Mouse (Mus musculus): ENCODE results near the gene Gm21987. TPM values are rescaled to one million over a fixed set of nuclear protein-coding genes. Genes with fewer than 3 reads are reported as not detected.
"Not testable (repeated sequence)": the region's sequence is repeated elsewhere in the genome, so short reads cannot be mapped to it uniquely, and the experiment has no call there.

Gm21987 gene
- not detected for total RNA-seq (2021)
- long read RNA-seq, experiment 1, partial matches to known transcripts = 0 of 2 reads
- long read RNA-seq, experiment 1, other reads (novel, unspliced or antisense) = 2 of 2 reads
- long read RNA-seq, experiment 2 = 0 reads

GRCm38 (mm10) chr16:38346529-38347325 lies at the start of gene Gm21987, which contains the start of gene Cox17:
TSS of gene Gm21987 (plus strand) at chr16:38347040.
TSS of gene Cox17 (plus strand) at chr16:38346991.
- DNase-seq = peak; percentile 93

DNA sequence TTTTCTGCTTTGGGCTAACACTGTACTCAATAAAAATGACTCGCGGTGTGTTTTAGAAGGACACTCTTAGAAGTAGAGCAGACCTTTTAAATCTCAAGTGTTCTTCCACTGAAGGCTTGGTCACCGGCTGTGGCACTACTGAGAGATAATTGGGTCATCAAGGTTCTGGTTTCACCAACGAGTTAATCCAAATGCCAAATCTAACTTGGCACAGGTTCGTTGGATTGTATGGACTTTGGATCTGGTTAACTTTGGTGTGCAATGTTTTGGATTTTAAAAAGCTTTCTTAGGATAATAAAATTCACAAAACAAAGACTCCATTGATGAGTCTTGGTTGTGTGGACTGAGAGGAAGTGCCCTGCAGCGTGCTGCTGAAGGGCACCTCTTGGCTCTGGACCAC lies 48.4 kb upstream of the Gm21987 start:
- DNase-seq = no peak

- DNase-seq = no peak
Observed at GRCm38 (mm10) chr16:38302367-38302766, 44.5 kb upstream of the Gm21987 start.

DNA sequence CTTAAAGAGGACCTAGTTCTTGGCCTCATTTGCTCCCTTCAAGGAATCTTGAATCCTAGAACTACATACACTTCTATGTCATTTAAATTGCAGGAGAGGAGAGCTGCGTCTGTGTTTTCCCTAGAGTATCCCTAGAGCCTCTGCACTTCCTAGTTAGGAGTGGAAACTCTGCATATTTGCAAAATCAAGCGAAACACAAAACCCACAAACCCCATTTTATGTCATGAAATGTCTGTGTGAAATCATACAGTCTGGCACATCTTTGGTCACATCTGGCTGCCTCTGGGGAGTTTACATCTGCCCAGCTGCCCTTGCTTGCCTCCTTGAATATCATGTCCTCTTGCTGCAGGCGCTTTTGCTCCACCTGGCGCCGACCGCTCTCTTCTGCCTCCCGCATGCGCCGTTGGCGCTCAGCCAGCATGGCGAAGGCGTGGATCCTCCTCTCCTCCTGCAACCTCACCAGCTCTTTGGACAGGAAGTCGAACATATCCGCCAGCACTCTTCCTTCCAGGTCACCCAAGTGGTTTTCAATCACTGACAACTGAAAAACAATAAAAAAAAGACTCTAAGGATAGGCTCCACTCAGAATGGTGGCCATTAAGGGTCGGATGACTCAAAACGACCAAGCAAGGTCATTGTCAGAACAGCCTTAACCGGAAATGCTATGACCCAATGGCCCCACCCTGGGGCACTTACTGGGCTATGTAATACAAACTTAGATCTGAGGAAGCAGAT lies 42.2 kb upstream of the Gm21987 start:
- peak; percentile 12 for DNase-seq

GRCm38 (mm10) chr16:38306571-38307220 lies 40.1 kb upstream of the Gm21987 start:
- DNase-seq = no peak

DNA sequence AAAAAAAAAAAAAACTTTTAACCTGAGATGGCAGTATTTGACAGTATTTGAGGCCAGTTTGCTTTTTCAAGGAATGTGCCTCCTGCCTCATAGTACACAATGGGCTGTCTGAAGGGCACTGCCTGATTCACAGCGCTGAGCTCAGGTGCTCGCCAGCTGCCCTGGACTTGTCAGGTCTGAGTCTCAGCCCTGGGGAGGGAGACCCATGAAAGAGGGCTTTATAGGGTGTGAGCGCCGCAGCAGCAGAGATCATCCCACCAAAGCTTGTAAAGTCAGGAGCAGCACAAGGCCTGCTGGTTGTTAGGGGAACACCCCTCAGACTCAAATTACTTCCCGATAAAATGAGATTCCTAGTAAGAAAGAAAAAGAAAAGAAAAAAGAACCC lies 39.6 kb upstream of the Gm21987 start:
- no peak for DNase-seq

- no peak for DNase-seq
Observed at GRCm38 (mm10) chr16:38307651-38308050, 39.2 kb upstream of the Gm21987 start.

DNA sequence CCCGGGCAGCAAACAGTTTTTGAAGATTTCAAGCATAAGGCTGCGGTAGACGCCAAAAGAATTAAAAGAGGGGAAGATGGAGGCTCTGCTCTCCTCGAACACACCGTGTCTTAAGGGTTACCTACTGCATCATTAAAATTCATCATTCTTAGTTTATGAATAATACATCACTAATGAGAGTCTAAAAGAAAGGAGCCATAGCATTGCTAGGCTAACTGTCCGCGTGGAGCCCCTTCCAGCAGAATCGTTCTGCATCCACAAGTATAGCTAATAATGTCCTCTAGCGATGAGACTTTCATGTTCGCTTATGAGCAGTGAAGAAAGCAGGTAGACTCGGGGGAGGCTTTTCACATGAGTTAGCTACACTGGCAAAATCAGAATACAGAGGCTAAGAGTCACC lies 38.6 kb upstream of the Gm21987 start:
- DNase-seq = no peak

GRCm38 (mm10) chr16:38318492-38318891 lies 28.3 kb upstream of the Gm21987 start:
- no peak for DNase-seq

- no peak for DNase-seq
Observed at GRCm38 (mm10) chr16:38319087-38319486, 27.8 kb upstream of the Gm21987 start.

DNA sequence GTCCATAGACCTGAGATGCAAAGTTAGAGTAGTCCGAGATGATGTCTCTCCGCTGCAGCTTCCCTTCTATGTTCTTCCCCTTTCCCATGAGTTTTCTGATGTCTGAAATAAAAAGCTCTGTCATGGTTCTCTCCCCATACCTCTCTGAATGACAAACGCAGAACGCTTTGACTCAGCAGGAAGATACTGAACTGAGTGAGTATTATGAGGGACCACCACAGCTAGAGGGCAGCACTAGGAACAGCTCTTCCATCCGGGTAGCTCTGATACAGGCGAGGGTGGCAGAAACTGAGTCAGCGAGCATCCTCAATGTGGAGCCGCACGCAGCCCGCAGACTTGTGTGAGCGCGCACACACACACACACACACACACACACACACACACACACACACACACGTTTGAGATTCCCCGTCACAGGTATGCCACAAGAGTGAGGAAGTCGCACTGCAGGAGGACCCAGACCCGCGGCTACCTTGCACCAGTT lies 25.3 kb upstream of the Gm21987 start:
- no peak for DNase-seq

GRCm38 (mm10) chr16:38324311-38324710 lies 22.5 kb upstream of the Gm21987 start:
- DNase-seq = no peak

- DNase-seq = no peak
Observed at GRCm38 (mm10) chr16:38326778-38327397, 20.0 kb upstream of the Gm21987 start.

GRCm38 (mm10) chr16:38329340-38329739 lies 17.5 kb upstream of the Gm21987 start:
- no peak for DNase-seq

DNA sequence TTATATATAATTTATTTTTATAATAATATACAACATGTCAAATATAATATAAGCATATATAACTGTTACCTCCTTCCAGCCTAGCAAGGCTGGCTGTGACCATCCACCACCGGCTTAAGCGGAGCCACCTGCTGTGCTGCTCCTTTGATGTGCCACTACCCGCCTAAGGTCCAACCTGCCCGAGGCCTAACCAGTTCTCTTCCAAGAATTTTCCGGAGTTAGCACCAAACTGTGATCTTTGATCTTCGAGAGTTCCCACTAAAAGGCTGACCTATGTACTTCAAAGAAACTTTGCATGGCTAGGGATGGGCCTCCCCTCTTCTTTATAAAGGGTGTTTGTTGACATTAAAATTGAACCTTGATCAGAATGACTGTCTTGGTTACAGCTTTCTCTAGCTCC lies 12.4 kb upstream of the Gm21987 start:
- DNase-seq = no peak

DNA sequence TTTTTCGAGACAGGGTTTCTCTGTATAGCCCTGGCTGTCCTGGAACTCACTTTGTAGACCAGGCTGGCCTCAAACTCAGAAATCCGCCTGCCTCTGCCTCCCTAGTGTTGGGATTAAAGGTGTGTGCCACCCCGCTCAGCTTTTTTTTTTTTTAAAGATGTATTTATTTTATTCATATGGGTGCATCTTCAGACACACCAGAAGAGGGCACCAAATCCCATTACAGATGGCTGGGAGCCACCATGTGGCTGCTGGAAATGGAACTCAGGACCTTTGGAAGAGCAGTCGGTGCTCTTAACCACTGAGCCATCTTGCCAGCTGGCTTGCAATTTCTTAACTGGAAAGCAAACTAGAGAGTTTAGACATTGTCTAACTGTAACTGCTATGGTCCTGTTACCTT lies 8.8 kb upstream of the Gm21987 start:
- not testable (repeated sequence) for DNase-seq

DNA sequence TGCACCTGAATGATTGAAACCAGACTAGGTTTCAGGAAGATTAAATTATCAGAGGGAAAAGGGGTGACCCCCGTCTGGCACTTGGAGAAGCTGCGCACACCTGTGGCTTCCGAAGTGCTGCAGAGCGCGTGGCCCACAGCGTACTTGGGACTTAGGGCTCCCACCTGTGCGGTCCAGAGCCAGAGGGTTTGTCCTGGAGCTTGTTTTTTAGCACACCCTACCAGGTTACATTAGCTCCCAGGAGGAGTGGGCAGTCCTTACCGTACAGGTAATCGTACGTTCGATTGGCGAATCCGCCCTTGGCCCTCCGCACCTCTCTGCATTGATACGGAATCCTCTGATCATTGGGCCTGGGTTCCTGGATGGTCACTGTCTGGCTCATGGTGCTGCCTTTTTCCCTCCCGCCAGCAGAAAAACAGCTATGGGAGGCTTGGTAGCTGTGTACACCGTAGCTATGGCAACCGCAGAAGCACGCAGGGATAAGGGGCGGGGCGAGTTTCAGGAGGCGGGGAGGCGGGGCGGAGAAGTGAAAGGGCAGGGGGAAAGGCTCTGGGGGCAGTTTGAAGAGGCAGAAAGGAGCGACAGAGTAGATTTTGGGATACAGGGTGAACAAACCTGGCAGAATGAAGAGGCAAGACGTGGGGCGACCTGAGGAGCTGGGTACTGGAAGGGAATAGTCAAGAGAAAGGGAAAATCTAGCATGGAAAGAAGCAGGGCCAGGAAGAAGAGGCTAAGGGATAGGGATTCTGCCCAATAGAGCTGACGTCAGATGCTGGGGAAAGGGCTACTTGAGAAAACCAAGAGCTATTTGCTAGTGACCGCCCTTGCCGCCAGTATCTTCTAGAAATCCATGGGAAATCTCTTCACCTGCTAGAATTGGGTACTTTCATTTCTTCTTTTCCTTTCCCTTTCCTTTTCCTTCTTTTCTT lies 5.2 kb upstream of the Gm21987 start, which contains the start of gene Maats1:
Maats1 (minus strand) TSS at position 748 of the 929 bp plus-strand sequence.
- DNase-seq = peak; percentile 59

DNA sequence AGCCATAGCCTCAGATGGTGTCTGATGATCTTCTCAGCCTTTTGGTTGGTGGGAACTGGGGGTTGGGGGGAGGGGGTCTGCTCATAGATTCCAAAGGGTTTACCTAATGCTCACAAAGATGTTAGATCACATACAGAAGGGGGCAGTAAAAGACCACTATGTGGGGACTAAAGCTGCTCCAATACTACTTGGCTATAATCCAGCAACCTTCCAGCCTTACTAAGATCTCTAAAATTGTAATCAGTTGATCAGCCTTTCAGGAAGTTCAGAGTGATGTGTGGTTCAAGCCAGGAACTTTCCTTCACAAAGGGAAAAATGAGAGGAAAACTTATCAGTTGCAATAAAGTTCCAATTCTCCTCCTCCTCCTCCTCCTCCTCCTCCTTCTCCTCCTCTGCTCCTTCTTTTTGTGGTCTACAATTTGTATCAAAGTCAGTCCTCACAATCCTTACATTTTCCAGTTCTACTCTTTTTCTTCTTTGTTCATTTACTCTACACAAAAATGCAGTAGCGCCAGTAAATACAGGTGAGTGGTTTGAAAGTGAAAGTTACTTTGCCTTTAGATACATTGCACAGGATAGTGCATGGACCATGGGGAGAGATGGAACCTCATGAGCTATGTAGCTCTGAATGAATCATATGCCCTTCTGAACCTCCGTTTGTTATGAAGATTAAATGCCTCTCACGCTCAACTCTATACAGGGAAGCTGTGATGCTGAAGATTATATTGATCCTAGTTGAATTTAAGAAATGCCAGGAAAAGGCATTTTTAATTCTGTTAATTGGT lies 1.7 kb upstream of the Gm21987 start:
- no peak for DNase-seq

DNA sequence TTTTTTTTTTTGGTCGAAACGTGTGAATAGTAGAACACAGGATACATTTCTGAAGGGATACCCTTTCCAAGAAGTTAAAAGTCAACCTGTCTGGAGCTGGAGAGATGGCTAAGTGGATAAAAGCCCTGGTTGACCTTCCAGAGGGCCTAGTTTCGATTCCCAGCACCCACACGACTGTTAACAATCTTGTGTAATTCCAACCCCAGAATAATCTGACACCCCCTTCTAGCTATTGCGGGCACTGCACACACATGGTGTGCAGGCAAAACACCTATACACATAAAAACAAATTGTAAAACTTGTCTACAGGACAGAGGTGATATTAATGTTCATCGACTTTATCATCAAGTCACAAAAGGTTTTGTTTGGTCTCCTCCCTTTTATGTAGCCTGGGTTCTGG lies 748 bp downstream of the Gm21987 start:
- DNase-seq = no peak

DNA sequence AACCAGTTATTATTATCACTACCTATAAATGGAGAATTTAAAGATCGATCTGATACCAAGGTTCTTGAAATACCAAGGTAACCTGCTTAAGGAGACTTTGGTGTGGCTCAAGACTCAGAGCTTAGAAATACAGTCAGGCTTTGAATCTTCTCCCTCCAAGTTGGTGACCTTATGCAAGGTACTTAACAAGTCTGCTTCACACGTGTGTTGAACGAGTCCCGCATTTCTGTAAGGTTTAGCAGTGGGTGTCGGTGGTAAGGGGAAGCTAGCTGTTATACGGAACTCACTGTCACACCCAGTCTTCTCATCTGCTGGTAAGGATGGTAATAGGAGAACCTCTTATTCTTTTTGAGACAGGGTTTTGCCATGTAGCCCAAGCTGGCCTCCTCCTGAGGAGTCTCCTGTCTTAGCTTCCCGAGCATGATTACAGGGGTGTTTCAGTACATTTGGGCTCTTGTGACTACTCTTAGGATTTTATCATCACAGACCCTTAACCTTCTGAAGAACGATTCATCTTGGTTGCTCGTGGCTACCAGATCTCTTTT lies 1.4 kb downstream of the Gm21987 start:
- DNase-seq = no peak

All from gastrocnemius, postnatal 25 days (tissue).